Mouse (Mus musculus): ENCODE results near the gene Phf19.
A peak's percentile ranks its signal among the peaks of the same experiment; 100 is the strongest.

The Phf19 gene

GRCm38 (mm10) chr2:34913218-34914068 is at the start of gene Phf19:
Gene Phf19, minus strand, starts transcription at chr2:34914026.
- DNase-seq (ENCODE audit: extremely low spot score) = peak; percentile 46

- no peak for DNase-seq (ENCODE audit: extremely low spot score)
These were observed 49.6 kb upstream of the Phf19 start for GRCm38 (mm10) chr2:34963371-34963956.

- no peak for DNase-seq (ENCODE audit: extremely low spot score)
These were observed 49.1 kb upstream of the Phf19 start for GRCm38 (mm10) chr2:34962893-34963292.

GRCm38 (mm10) chr2:34962211-34962610 is 48.4 kb upstream of the Phf19 start:
- no peak for DNase-seq (ENCODE audit: extremely low spot score)

GRCm38 (mm10) chr2:34961481-34962036 is 47.7 kb upstream of the Phf19 start, which contains the start of gene Traf1:
Gene Traf1, minus strand, starts transcription at chr2:34961772.
- no peak for DNase-seq (ENCODE audit: extremely low spot score)

- DNase-seq (ENCODE audit: extremely low spot score) = no peak
These were observed 47.1 kb upstream of the Phf19 start for GRCm38 (mm10) chr2:34960966-34961365.

GRCm38 (mm10) chr2:34960466-34960865 is 46.6 kb upstream of the Phf19 start:
- DNase-seq (ENCODE audit: extremely low spot score) = no peak

GRCm38 (mm10) chr2:34958582-34958981 is 44.8 kb upstream of the Phf19 start:
- no peak for DNase-seq (ENCODE audit: extremely low spot score)

GRCm38 (mm10) chr2:34958036-34958435 is 44.2 kb upstream of the Phf19 start:
- no peak for DNase-seq (ENCODE audit: extremely low spot score)

GRCm38 (mm10) chr2:34957405-34957804 is 43.6 kb upstream of the Phf19 start:
- no peak for DNase-seq (ENCODE audit: extremely low spot score)

GRCm38 (mm10) chr2:34956941-34957340 is 43.1 kb upstream of the Phf19 start:
- no peak for DNase-seq (ENCODE audit: extremely low spot score)

- DNase-seq (ENCODE audit: extremely low spot score) = no peak
These were observed 40.5 kb upstream of the Phf19 start for GRCm38 (mm10) chr2:34954344-34954743.

- DNase-seq (ENCODE audit: extremely low spot score) = no peak
These were observed 39.8 kb upstream of the Phf19 start for GRCm38 (mm10) chr2:34953547-34954116.

GRCm38 (mm10) chr2:34953018-34953417 is 39.2 kb upstream of the Phf19 start:
- no peak for DNase-seq (ENCODE audit: extremely low spot score)

GRCm38 (mm10) chr2:34951469-34951868 is 37.6 kb upstream of the Phf19 start:
- no peak for DNase-seq (ENCODE audit: extremely low spot score)

- no peak for DNase-seq (ENCODE audit: extremely low spot score)
These were observed 34.8 kb upstream of the Phf19 start for GRCm38 (mm10) chr2:34948622-34949021.

GRCm38 (mm10) chr2:34946046-34946445 is 32.2 kb upstream of the Phf19 start:
- DNase-seq (ENCODE audit: extremely low spot score) = no peak

- no peak for DNase-seq (ENCODE audit: extremely low spot score)
These were observed 31.8 kb upstream of the Phf19 start for GRCm38 (mm10) chr2:34945580-34945979.

- DNase-seq (ENCODE audit: extremely low spot score) = peak; percentile 15
These were observed 30.9 kb upstream of the Phf19 start for GRCm38 (mm10) chr2:34944761-34945160.

GRCm38 (mm10) chr2:34943556-34944120 is 29.8 kb upstream of the Phf19 start:
- no peak for DNase-seq (ENCODE audit: extremely low spot score)

GRCm38 (mm10) chr2:34941061-34941675 is 27.3 kb upstream of the Phf19 start:
- no peak for DNase-seq (ENCODE audit: extremely low spot score)

- no peak for DNase-seq (ENCODE audit: extremely low spot score)
These were observed 26.4 kb upstream of the Phf19 start for GRCm38 (mm10) chr2:34940246-34940645.
